Mouse (Mus musculus) urinary bladder, postnatal 25 days (tissue): Measurements from ENCODE around the gene Ext2.

Source experiments
- DNase-seq: peaks from one replicate; pipeline ENCODE4 v3.0.0; 2022; ENCODE audit warnings: low spot score

The Ext2 gene

GRCm38 (mm10) chr2:93677231-93677630 is 145.1 kb downstream of the Ext2 start:
- no peak for DNase-seq

- DNase-seq: no peak
These were observed 150.7 kb downstream of the Ext2 start for GRCm38 (mm10) chr2:93671573-93672184.

DNA sequence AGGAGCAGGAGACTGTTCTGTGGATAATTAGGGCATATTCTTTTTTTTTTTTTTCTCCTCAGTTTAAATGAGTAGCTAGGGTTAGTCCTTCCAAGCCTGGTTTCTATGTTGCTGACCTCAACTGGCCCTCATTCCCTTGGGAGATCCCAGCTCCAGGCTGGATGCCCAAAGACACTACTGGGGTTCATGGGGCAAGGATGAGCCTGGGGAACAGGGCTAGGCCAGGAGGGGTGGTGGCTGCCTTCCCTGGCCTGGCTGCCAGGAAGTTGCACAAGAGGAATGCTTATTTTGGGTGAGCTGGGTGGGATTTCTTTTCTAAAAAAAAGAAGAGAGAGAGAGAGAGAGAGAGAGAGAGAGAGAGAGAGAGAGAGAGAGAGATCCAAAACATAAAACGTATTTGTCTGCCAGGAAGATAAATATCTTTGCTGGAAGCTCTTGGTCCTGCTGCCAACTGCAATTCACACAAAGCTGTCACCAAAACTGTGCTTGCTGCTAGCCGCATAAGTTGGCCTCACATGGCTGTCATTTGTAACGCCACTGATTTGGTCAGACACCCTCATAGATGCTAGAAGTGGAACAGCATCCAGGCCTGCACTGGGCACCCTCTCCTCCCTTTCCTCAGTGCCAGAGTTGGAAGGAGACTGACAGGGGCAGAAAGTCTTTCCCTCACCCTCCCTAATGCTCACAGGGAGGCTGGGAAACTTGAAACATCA is 156.1 kb downstream of the Ext2 start:
- DNase-seq: no peak

DNA sequence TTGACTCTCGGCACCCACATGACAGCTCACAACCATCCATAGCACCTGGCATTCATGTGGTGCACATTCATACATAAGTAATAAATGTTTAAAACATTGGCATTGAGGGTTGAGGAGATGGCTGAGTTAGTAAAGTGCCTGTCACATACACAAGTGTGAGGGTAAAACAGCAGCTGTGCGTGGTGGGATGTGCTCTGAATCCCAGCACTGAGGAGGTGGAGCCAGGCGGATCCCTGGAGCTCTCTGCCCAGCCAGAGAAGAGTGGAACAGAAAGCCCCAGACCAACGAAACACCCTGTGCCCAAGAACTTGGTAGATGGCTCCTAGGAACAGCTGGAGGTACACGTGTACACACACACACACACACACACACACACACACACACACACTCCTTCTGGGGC is 156.9 kb downstream of the Ext2 start:
- DNase-seq: no peak

GRCm38 (mm10) chr2:93662240-93662865 is 160.0 kb downstream of the Ext2 start:
- no peak for DNase-seq

DNA sequence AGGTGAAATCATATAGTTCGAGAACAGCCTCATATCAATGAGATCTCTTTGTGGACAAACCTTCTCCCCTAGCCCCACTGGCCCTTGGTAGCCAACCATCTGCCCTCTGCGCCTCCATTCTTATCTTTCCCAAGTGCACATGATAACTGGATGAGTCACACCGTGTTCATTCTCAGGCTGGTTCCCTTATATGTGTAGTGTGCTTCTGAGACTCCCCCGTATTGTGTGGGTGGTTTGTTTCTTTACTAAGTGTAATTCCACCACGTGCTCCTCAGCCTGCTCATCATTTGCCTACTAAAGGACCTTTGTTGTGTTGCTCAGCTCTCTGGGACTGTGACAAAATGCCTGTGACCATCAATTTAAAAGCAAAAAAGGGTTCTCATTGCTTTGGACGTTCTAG is 161.3 kb downstream of the Ext2 start:
- no peak for DNase-seq

- DNase-seq: no peak
These were observed 162.6 kb downstream of the Ext2 start for GRCm38 (mm10) chr2:93659705-93660308.

GRCm38 (mm10) chr2:93659004-93659403 is 163.4 kb downstream of the Ext2 start:
- no peak for DNase-seq

- DNase-seq: no peak
These were observed 167.9 kb downstream of the Ext2 start for GRCm38 (mm10) chr2:93654336-93655055.

DNA sequence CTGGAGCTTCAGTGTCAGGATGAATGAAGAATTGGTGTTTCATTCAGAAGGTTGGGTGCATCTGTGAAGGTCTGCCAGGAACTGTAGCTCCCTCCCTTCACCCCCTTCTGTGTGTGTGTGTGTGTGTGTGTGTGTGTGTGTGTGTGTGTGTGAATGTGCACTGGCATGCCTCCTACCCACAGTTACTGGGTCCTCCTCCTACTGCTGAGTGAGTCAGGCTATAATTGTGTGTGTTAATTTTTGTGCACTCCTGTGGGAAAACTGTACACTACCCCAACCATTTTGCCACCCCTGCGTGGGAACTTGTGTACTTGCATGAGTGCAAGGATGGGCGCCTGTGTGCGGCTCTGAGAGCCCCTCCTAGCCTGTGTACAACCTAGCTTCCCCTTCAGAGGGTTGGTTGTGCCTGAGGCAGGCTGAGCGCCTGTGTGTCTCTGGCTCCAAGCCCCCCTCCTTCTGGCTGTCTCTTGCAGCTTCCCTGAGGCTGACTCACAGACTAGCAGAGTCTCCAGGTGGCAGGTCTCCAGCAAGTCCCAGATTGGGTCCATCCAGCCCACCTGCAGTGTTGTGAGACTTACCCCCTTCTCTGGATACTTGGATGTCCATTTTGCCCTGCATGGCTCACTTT is 173.0 kb downstream of the Ext2 start:
- DNase-seq: no peak

DNA sequence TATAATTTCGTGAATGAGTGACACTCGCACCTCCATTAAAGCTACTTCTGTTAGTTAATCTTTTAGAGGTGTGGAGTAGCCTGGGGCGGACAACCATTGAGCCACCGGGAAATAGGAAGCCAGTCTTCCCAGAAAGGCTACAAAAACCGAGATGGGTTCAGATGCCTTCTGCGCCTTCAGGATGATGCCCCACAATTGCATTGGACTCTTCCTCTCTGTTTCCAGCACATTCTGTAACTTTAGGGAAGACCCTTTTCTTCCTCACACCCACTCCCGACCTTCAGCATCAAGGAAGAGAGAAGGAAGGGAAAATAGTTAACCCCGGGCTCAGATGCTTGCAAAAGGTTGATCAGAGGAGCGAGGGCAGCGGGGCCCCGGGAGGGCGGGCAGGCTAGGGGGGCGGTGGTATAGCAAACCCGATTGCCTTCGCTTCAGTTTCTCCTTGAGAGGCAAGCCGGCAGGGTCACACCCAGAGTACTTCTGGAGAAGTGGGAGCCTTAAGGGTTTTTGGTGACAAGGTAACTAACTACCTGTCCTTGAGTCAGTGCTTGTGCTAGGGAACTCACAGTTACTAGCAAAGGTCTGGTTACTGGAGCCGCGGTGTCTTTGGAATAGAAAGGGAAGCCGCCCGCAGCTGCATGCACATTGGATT is 174.3 kb downstream of the Ext2 start:
- DNase-seq: no peak

DNA sequence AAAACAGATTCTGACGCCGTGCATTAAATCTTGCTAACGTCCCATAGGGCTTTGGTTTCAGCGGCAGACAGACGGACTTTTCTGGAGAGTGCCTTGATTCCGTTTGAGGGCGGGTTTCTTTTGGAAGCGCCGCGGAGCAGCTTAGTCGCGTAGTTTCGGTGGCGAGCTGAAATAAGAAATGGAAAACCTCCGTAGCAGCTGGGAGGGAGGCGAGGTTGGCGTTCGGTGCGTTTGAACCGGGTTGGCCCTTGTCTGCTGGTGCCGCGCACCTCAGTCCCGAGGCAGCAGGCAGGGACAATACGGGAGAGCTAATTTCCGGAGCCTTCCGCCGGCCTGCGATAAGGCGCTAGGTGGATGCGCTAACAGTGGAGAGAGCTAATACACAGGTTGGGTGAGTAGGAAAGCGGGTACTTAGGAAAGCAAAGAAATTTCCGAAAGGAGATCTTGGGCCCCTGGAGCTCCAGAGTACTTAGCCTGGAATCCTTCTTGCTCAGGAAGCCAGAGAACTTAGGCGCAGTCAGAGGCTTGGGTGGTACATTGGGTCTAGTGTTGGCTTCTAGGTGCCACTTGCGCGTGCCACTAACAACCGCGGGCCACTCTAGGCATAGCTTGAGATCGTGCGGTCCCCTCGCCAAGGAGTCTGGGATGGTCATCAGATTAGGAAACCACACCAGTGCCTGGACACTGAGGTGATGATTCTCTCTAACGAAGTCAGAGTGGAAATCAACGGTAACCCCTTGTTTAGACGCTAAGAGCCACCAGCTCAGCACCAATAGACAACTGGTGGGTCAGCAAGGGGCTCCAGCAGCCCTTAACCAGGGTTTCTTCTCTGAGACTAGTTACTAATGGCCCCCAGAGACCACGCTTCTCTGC is 175.1 kb downstream of the Ext2 start:
- DNase-seq: no peak

DNA sequence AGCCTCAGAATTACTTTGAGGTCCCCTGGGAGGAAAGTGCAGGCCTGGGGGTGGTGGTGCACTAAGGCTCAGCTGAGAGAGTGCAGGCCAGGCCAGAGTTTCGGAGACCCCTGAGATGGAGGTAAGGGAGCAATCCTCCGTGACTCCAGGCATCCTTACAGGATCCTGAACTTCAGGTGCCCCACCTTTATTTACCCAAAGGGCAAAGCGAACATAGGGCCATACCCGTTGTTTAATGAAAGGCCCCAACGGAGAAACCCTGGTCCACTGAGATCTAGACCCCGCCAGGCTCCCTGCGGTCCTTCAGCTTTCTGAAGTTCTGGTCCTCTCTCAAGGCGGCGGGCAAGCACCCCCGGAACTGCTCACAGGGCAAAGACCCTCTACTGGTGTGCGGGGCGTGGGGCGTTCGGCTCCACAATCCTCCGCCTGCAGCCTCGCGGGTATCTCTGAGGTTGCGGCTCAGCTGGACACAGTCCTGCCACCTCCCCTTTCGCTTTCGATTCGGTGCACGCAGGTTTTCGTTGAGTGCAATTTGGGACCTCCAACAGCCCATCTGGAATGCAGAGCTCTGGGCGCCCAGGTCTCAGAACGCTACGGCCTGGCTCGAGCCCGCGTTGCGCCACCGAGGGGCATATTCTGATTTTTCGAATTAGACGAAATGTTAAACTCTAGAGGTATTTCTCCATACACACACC is 176.6 kb downstream of the Ext2 start:
- DNase-seq: no peak

DNA sequence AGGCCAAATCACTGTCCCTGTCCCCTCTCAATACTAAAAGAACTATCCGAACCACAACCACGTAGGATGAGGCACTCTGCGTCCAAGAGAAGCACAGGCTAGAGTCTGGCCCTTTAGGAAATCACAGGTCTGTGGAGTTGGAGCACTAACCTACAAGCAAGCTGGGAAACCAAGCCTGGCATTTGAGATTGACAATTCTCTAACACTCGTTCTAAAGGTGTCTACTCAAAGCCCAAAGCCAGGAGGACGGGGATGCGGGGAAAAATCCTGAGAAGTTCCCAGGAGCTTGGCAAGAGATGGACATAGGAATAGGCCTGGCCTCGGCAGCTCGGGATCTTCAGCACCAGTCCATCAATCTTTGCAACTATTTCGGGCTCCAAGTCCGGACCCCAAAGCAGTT is 177.2 kb downstream of the Ext2 start:
- DNase-seq: no peak

DNA sequence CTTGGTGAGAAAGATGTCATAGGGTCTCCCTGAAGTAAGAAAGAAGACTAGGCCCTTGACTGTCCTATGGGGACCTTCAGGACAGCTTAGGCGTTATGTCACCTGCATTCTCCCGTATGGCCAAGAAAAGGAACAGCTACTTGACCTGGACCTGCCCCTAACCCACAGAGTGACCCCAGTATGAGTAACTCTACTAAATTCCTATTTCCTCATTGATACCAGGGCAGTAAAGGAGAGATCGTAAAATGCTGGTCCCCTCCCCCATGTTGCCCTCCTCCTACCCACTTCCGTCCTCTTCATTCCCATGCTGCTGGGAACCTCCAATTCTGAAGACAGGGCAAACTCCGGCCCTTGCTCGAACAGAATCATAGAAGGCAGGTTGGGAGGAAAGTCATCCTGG is 177.6 kb downstream of the Ext2 start:
- no peak for DNase-seq

- DNase-seq: no peak
These were observed 178.1 kb downstream of the Ext2 start for GRCm38 (mm10) chr2:93644234-93644633.

DNA sequence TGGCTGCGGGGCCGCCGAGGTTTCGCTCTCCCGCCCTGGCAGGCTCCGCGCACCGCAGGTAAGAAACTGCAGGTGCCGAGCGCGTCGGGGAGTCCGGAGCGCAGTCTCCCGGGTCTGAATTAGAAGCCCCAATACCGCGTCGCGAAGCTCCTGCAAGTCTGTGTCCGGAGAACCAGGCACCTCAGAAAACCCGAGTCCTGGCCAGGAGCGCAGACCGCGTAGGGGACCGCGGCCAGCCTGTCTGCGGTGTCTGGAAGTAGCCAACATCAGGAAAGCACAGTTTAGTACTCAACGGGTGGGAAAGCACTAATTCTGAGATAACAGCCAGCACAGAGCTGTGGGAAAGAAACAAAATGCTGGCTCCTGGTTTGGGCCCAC is 179.0 kb downstream of the Ext2 start:
- DNase-seq: no peak

DNA sequence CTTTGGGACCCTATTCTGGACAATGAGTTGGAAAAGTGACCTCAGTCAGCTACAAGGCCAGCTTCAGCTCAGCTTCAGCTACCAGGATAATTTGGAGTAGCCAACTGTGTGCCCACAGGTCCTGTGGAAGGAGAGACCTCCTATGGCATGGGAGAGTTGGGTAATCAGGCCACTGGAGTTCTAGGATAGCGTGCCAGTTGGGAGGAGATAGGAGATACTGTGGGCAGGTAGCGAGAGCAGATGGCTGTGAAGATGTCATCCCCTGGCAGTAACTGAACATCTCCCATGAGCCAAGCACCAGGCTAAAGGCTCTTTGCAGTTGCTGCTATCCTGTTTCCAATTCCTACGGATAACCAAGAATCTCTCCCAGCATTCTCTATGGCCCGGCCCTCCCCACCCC is 187.8 kb downstream of the Ext2 start:
- DNase-seq: no peak

DNA sequence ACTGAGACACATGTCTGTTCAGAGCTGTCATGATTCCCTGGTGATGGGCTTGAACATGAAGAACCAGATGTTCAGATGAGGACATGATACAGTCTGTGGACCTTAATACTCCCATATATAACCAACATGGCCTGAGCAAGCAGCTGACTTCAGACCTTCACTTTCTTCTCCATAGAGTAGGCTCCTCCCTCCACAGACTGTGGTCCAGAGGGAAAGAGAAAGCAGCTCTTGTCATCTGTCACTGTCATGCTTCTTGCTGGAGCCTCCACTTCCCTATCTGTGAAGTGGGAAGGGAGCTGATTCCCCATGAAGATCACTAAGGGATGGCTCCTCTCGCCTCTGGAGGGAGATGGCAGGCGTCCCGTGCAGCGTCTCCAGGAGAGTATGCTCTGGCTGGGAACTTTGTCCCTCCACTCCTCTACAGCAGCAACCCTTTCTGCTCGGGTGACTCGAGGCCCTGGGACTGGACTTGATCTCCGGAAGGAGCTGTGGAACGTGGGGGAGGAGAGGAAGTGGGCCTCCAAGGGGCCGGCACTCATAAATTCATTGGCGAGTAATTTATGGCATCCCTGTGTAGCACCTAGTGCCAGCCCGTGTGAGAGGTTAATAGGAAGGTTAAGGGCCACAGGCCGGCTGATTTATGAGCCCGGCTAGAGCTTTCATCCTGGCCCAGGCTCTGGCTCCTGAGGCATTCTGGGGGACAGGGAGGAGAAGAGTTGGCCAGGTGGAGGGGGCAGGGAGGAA is 197.5 kb downstream of the Ext2 start:
- DNase-seq: no peak
